Mouse (Mus musculus) heart, embryonic 14.5 days (tissue): ENCODE data around the gene Slc22a29. TPM values are rescaled to one million over a fixed set of nuclear protein-coding genes. Genes with fewer than 3 reads are reported as not detected.
"Not testable (repeated sequence)": the region's sequence is repeated elsewhere in the genome, so short reads cannot be mapped to it uniquely, and the experiment has no call there.

ENCODE experiments used
- ATAC-seq: fragments of 200-750 bp; cut with Nextera tagmentation; 2 replicates; pipeline ENCODE4 v1.8.0; 2017; ENCODE audit warnings: low read depth, moderate TSS enrichment; ENCODE audit not compliant: insufficient number of reproducible peaks, insufficient read depth, low FRiP score
- H3K27ac ChIP-seq, 2 experiments: fragments of 200-500 bp in 1 of 2; fragments of 300-500 bp in 1 of 2; sonication (generic) in 1 of 2; replicated peaks in 1 of 2; 2 replicates each; pipeline ENCODE4 v1.5.1; 2012 to 2014; ENCODE audit warnings: low read depth in 2 of 2, low read length in 2 of 2, control low read depth in 1 of 2, mild to moderate bottlenecking in 1 of 2, mixed read lengths in 1 of 2; ENCODE audit not compliant: control insufficient read depth in 1 of 2, insufficient read depth in 1 of 2
- H3K27me3 ChIP-seq: fragments of 300-500 bp; sonication (generic); 2 replicates; pipeline ENCODE4 v1.6.1; 2014; ENCODE audit warnings: mild to moderate bottlenecking, low read length, control low read depth; ENCODE audit not compliant: control insufficient read depth, insufficient read depth
- H3K36me3 ChIP-seq: fragments of 300-500 bp; sonication (generic); 2 replicates; pipeline ENCODE4 v1.6.1; 2014; ENCODE audit warnings: mild to moderate bottlenecking, control low read depth, low read length, mixed read lengths; ENCODE audit not compliant: control insufficient read depth, insufficient read depth
- H3K4me1 ChIP-seq, 2 experiments: fragments of 200-500 bp in 1 of 2; fragments of 300-500 bp in 1 of 2; sonication (generic) in 1 of 2; 2 replicates each; pipeline ENCODE4 v1.6.1; 2012 to 2014; ENCODE audit warnings: low read length in 2 of 2, control low read depth in 1 of 2, mixed read lengths in 1 of 2; ENCODE audit not compliant: control insufficient read depth in 2 of 2, insufficient read depth in 2 of 2
- H3K4me2 ChIP-seq: fragments of 300-500 bp; sonication (generic); 2 replicates; pipeline ENCODE4 v1.6.1; 2014; ENCODE audit warnings: mild to moderate bottlenecking, low read length
- H3K4me3 ChIP-seq, 2 experiments: fragments of 200-500 bp in 1 of 2; fragments of 300-500 bp in 1 of 2; sonication (generic) in 1 of 2; 2 replicates each; pipeline ENCODE4 v1.5.1; 2012 to 2014; ENCODE audit warnings: low read length in 2 of 2, mild to moderate bottlenecking in 2 of 2, control low read depth in 1 of 2, low read depth in 1 of 2, moderate library complexity in 1 of 2; ENCODE audit not compliant: control insufficient read depth in 1 of 2, insufficient read depth in 1 of 2
- H3K9ac ChIP-seq: fragments of 300-500 bp; sonication (generic); 2 replicates; pipeline ENCODE4 v1.6.1; 2014; ENCODE audit warnings: mild to moderate bottlenecking, low read length
- H3K9me3 ChIP-seq: fragments of 300-500 bp; sonication (generic); 2 replicates; pipeline ENCODE4 v1.6.1; 2016; ENCODE audit warnings: low read length, control low read depth; ENCODE audit not compliant: control insufficient read depth
- WGBS: fragments of 180-500 bp; shearing (Covaris S2); extraction: QIAGEN DNeasy Blood & Tissue Kit; methylation state at CpG from one replicate; pipeline ENCODE4 v1.1.7; 2014; 5-methylcytosine and 5-hydroxymethylcytosine counted together
- polyA plus RNA-seq: library from polyadenylated mRNA; unstranded; fragments of >200 nt; fragmentation: Nextera tagmentation; extraction: Ambion mirVana; gene quantifications from 2 replicates; pipeline ENCODE4 v1.2.1, GENCODE M21; 2014

The Slc22a29 gene
- polyA plus RNA-seq, 1 experiment from 2014 or later, result not detected

- not testable (repeated sequence) for H3K4me1 ChIP-seq, ATAC-seq, H3K9ac ChIP-seq, H3K27ac ChIP-seq, H3K36me3 ChIP-seq, H3K4me3 ChIP-seq, H3K9me3 ChIP-seq, H3K4me2 ChIP-seq, H3K27me3 ChIP-seq
- 63% methylated on average over 14 of the region's 14 CpGs for WGBS
These were observed 84.4 kb downstream of the Slc22a29 start for GRCm38 (mm10) chr19:8134127-8134841.

- H3K36me3 ChIP-seq, H3K9ac ChIP-seq, H3K9me3 ChIP-seq, H3K4me2 ChIP-seq, H3K4me3 ChIP-seq, H3K27ac ChIP-seq, ATAC-seq, H3K27me3 ChIP-seq, H3K4me1 ChIP-seq: not testable (repeated sequence)
- 79% methylated on average over 2 of the region's 3 CpGs for WGBS
These were observed 86.8 kb downstream of the Slc22a29 start, which contains the start of gene Slc22a28 for GRCm38 (mm10) chr19:8131881-8132280. Gene Slc22a28, minus strand, starts transcription at chr19:8131982.

Other genes starting within 250 kb of the Slc22a29 start
- gene Slc22a28, start 86.9 kb downstream of the Slc22a29 start, polyA plus RNA-seq, result not detected in 2 replicates
- not detected in 2 replicates for gene Slc22a30, start 186.2 kb upstream of the Slc22a29 start, polyA plus RNA-seq